Mouse (Mus musculus): ENCODE measurements around the gene Pkp3. TPM values are rescaled to one million over a fixed set of nuclear protein-coding genes. Genes with fewer than 3 reads are reported as not detected.

Pkp3 gene
- polyA plus RNA-seq, 2 experiments = 38.8 to 65.9 TPM

- Histone ChIP-seq H3K9ac (ENCODE audit: low read depth, low read length, severe bottlenecking) (peak overlapping the region; percentile 43), H3K4me2 (replicated peaks; ENCODE audit: low read depth, low read length, severe bottlenecking) (peak overlapping the region; percentile 75), H3K4me1 (ENCODE audit: control insufficient read depth, insufficient read depth, low read length) (peaks cover 11% of the 10 kb centered on the region), H3K27ac (replicated peaks; ENCODE audit: low read depth, low read length) (no peak overlapping the region), H3K27me3 (ENCODE audit: control insufficient read depth, insufficient read depth, low read length) (peaks cover 14% of the 10 kb centered on the region), H3K9me3 (ENCODE audit: control insufficient read depth, low read length) (no peaks in the 10 kb centered on the region), H3K36me3 (ENCODE audit: control insufficient read depth, insufficient read depth, low read length) (peaks cover 15% of the 10 kb centered on the region), H3K4me3 (replicated peaks; ENCODE audit: low read length) (peak overlapping the region; percentile 33)
- peak; percentile 87 for DNase-seq (ENCODE audit: low spot score)
- WGBS = 1% methylated on average over 42 of the region's 51 CpGs
- peak; percentile 64 for ATAC-seq (ENCODE audit: low FRiP score, low read depth)
- no peak for TF ChIP-seq POLR2A (IDR thresholded peaks at IDR 0.05; ENCODE audit: borderline replicate concordance, extremely low read depth, insufficient read depth, insufficient read length)
These were observed 7.8 kb upstream of the Pkp3 start for GRCm38 (mm10) chr7:141070058-141070862.

- no peaks in the 10 kb centered on the region for H3K9me3 ChIP-seq (ENCODE audit: control insufficient read depth, low read length)
- no peak overlapping the region for H3K4me3 ChIP-seq (replicated peaks; ENCODE audit: low read length)
- H3K27ac ChIP-seq (replicated peaks; ENCODE audit: low read depth, low read length) = no peak overlapping the region
- ATAC-seq (ENCODE audit: low FRiP score, low read depth) (no peak), DNase-seq (ENCODE audit: low spot score) (no peak)
- 0 out of 2 replicates have a peak, but pooled peaks cover 5% of the 10 kb centered on the region for H3K36me3 ChIP-seq (ENCODE audit: control insufficient read depth, insufficient read depth, low read length)
- H3K4me2 ChIP-seq (replicated peaks; ENCODE audit: low read depth, low read length, severe bottlenecking) = no peak overlapping the region
- no peak for TF ChIP-seq POLR2A (IDR thresholded peaks at IDR 0.05; ENCODE audit: borderline replicate concordance, extremely low read depth, insufficient read depth, insufficient read length)
- 29% methylated on average over 23 of the region's 23 CpGs for WGBS
- H3K4me1 ChIP-seq (ENCODE audit: control insufficient read depth, insufficient read depth, low read length) = peaks cover 11% of the 10 kb centered on the region
- no peak overlapping the region for H3K9ac ChIP-seq (ENCODE audit: low read depth, low read length, severe bottlenecking)
- peaks cover 14% of the 10 kb centered on the region for H3K27me3 ChIP-seq (ENCODE audit: control insufficient read depth, insufficient read depth, low read length)
These were observed 5.8 kb upstream of the Pkp3 start for GRCm38 (mm10) chr7:141072017-141072745.

GRCm38 (mm10) chr7:141073782-141074181, 4.2 kb upstream of the Pkp3 start:
- DNase-seq (ENCODE audit: low spot score) (no peak), ATAC-seq (ENCODE audit: low FRiP score, low read depth) (no peak)
- H3K9ac ChIP-seq (ENCODE audit: low read depth, low read length, severe bottlenecking) = no peak overlapping the region
- H3K27me3 ChIP-seq (ENCODE audit: control insufficient read depth, insufficient read depth, low read length) = peaks cover 14% of the 10 kb centered on the region
- no peaks in the 10 kb centered on the region for H3K9me3 ChIP-seq (ENCODE audit: control insufficient read depth, low read length)
- TF ChIP-seq POLR2A (IDR thresholded peaks at IDR 0.05; ENCODE audit: borderline replicate concordance, extremely low read depth, insufficient read depth, insufficient read length) = no peak
- no peaks in the 10 kb centered on the region for H3K36me3 ChIP-seq (ENCODE audit: control insufficient read depth, insufficient read depth, low read length)
- WGBS = 73% methylated on average over 4 of the region's 4 CpGs
- H3K4me1 ChIP-seq (ENCODE audit: control insufficient read depth, insufficient read depth, low read length) = peaks cover 11% of the 10 kb centered on the region
- H3K4me2 ChIP-seq (replicated peaks; ENCODE audit: low read depth, low read length, severe bottlenecking) = no peak overlapping the region
- no peak overlapping the region for H3K4me3 ChIP-seq (replicated peaks; ENCODE audit: low read length)
- H3K27ac ChIP-seq (replicated peaks; ENCODE audit: low read depth, low read length) = no peak overlapping the region

- Histone ChIP-seq H3K4me1 (ENCODE audit: control insufficient read depth, insufficient read depth, low read length) (no peaks in the 10 kb centered on the region), H3K4me2 (replicated peaks; ENCODE audit: low read depth, low read length, severe bottlenecking) (no peak overlapping the region), H3K9ac (ENCODE audit: low read depth, low read length, severe bottlenecking) (no peak overlapping the region), H3K9me3 (ENCODE audit: control insufficient read depth, low read length) (no peaks in the 10 kb centered on the region), H3K36me3 (ENCODE audit: control insufficient read depth, insufficient read depth, low read length) (no peaks in the 10 kb centered on the region), H3K27me3 (ENCODE audit: control insufficient read depth, insufficient read depth, low read length) (no peaks in the 10 kb centered on the region), H3K4me3 (replicated peaks; ENCODE audit: low read length) (no peak overlapping the region), H3K27ac (replicated peaks; ENCODE audit: low read depth, low read length) (no peak overlapping the region)
- ATAC-seq (ENCODE audit: low FRiP score, low read depth) (peak; percentile 31; the same call in 1 of the 2 replicates), DNase-seq (ENCODE audit: low spot score) (no peak)
- 72% methylated on average over 4 of the region's 4 CpGs for WGBS
- no peak for TF ChIP-seq POLR2A (IDR thresholded peaks at IDR 0.05; ENCODE audit: borderline replicate concordance, extremely low read depth, insufficient read depth, insufficient read length)
These were observed 858 bp downstream of the Pkp3 start for GRCm38 (mm10) chr7:141078876-141079275.

Data from limb, embryonic 14.5 days (tissue).